Mouse (Mus musculus) left cerebral cortex, postnatal 25 days (tissue): ENCODE measurements around the gene Clp1. TPM values are rescaled to one million over a fixed set of nuclear protein-coding genes. Genes with fewer than 3 reads are reported as not detected.
A peak's percentile ranks its signal among the peaks of the same experiment; 100 is the strongest.
"Not testable (repeated sequence)": the region's sequence is repeated elsewhere in the genome, so short reads cannot be mapped to it uniquely, and the experiment has no call there.

ENCODE experiments used
- DNase-seq, 2 experiments: peaks; one replicate each; pipeline ENCODE4 v3.0.0; 2022; ENCODE audit warnings: low spot score in 2 of 2, mixed read lengths in 1 of 2
- intact Hi-C: fragments of 180-260 bp; cut with DNase I; formaldehyde crosslinking; loops from one replicate; pipeline ENCODE4 v1.15.1; 2025
- total RNA-seq, 2 experiments: library from RNA; stranded (reverse); gene quantifications; 2 replicates each; pipeline ENCODE4 v1.2.3; 2021

Clp1 gene
- total RNA-seq, 2 experiments from 2014 or later = 8.4 to 9.3 TPM

GRCm38 (mm10) chr2:84740608-84741333 is 13.6 kb upstream of the Clp1 start:
- DNase-seq = no peak
- intact Hi-C loops = no loop called here

GRCm38 (mm10) chr2:84738271-84738911 is 11.2 kb upstream of the Clp1 start:
- no peak for DNase-seq
- intact Hi-C loops = loop anchor here (10.0 kb wide), 1 partner anchor 296 kb away; the partner anchor contains the start of genes P2rx3 and Ssrp1

DNA sequence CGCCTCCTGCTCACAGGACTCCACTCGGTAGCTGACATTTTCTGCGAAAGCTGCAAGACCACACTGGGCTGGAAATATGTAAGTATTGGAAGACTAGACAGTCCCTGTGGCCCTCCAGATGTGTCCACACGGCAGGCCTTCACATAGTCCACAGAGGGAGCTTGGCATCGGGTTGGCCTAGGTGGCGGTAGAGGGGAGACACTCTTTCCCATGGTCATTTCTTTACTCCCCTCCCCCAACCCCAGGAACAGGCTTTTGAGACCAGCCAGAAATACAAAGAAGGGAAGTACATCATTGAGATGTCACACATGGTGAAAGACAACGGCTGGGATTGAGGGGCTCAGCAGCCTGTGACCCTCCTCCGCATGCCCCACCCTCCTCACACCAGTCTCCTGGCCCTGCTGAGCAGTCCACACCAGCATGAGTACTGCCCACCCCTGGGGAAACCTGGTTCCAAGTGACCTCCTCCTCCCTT is 10.3 kb upstream of the Clp1 start:
- intact Hi-C loops = loop anchor here (10.0 kb wide), 1 partner anchor 297 kb away; the partner anchor contains the start of genes P2rx3 and Ssrp1
- DNase-seq = no peak

DNA sequence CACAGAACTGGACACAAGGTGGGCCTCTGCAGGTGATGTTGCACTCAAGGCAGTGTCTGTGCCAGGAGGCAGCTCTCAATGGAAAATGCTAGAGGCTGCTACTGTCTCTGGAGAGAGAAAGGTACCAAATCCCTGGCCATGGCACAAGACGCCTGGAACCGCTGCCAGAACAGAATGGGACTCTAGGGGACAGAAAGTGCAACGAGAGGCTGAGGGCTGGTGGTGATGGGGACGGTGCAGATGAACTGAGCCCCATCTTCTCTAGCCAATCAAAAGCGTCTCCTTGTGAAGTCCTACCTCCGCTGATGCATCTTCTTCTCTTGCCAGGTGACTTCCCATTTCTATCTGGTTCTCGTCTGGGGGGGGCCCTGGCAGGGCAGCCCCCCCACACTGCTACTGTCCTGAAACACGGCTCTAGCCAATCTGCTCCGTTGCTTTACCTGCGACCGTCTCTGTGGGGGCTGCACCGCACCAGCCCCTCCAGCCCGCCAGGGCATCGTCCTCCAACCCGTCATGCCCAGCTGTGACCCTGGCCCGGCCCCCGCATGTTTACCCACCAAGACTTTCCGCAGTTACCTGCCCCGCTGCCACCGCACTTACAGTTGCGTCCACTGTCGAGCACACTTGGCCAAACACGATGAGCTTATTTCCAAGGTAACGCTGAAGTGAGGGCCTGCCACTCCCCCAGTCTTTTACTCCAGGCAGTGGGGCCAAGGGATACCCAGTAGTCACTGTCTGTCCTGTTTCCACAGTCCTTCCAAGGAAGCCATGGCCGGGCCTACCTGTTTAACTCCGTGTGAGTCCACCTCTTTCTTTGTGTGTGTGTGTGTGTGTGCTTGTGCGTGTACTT is 9.4 kb upstream of the Clp1 start:
- intact Hi-C loops = loop anchor here (10.0 kb wide), 1 partner anchor 298 kb away; the partner anchor contains the start of genes P2rx3 and Ssrp1
- DNase-seq = no peak

GRCm38 (mm10) chr2:84735346-84735920 is 8.3 kb upstream of the Clp1 start:
- DNase-seq = no peak
- intact Hi-C loops = loop anchor here (2.0 to 10.0 kb wide), 2 partner anchors 63 to 299 kb away; partner anchors contain the start of genes P2rx3, Ssrp1 and Ube2l6

- DNase-seq = no peak
- intact Hi-C loops = loop anchor here (2.0 to 10.0 kb wide), 2 partner anchors 64 to 300 kb away; partner anchors contain the start of genes P2rx3, Ssrp1 and Ube2l6
These were observed 7.8 kb upstream of the Clp1 start for GRCm38 (mm10) chr2:84734919-84735318.

GRCm38 (mm10) chr2:84734351-84734864 is 7.3 kb upstream of the Clp1 start:
- intact Hi-C loops = loop anchor here (2.0 to 10.0 kb wide), 2 partner anchors 64 to 300 kb away; partner anchors contain the start of genes P2rx3, Ssrp1 and Ube2l6
- peak in 1 of 2 experiments; percentile 56 for DNase-seq

DNA sequence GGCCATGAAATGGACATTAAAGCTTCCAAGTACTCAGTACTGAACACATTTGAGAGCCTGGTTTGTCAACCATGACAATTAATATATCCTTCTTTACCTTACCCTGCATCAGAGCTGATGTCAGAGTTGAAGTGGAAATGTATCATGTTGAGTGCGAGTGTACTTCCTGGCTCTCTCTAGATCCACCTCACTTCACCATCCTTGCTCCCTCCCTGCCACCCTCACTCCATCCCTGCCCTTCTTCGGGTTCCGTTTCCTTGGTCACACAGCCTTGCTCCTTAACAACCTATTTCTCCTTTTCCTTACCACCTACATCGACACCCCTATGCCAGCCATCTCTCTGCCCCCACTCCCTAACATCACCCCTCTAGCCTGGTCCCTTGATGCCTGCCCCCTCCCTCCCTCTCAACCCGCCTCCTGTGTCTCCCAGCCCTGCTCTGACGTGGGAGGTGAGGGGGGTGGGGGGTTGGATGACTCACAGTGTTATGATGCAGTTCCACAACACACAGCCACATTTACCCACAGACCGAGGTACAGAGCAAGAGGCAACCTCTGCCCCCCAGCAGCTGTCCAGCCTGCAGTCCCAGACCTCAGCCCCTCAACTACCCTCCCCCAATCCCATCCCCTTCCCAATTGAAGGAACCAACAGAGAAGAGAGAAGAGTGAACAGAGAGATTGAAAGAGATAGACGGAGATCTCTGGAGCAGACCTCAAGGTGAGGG is 6.6 kb upstream of the Clp1 start, which contains the start of gene Ypel4:
Gene Ypel4, plus strand, starts transcription at position 480 of the 722 bp plus-strand sequence.
- intact Hi-C loops = loop anchor here (2.0 to 10.0 kb wide), 2 partner anchors 65 to 301 kb away; partner anchors contain the start of genes P2rx3, Ssrp1 and Ube2l6
- DNase-seq = peak; percentile 65 to 88

DNA sequence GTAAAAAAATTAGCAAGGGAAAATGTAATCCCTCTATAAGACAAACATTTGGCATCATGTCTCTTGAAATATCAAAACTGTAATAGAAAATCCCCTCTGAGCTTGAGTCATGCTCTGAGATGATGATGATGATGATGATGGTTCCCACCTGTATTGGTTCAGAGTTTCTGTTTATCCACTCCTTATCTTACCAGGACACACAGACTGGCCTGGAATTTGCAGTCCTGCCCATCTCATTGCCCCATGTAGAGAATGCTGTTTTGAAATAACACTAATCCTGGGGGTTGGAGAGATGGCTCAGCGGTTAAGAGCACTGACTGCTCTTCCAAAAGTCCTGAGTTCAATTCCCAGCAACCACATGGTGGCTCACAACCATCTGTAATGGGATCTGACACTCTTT is 5.2 kb upstream of the Clp1 start:
- intact Hi-C loops = loop anchor here (10.0 kb wide), 1 partner anchor 302 kb away; the partner anchor contains the start of genes P2rx3 and Ssrp1
- DNase-seq = no peak

GRCm38 (mm10) chr2:84731206-84731605 is 4.1 kb upstream of the Clp1 start:
- DNase-seq = no peak
- intact Hi-C loops = loop anchor here (10.0 kb wide), 1 partner anchor 304 kb away; the partner anchor contains the start of genes P2rx3 and Ssrp1

DNA sequence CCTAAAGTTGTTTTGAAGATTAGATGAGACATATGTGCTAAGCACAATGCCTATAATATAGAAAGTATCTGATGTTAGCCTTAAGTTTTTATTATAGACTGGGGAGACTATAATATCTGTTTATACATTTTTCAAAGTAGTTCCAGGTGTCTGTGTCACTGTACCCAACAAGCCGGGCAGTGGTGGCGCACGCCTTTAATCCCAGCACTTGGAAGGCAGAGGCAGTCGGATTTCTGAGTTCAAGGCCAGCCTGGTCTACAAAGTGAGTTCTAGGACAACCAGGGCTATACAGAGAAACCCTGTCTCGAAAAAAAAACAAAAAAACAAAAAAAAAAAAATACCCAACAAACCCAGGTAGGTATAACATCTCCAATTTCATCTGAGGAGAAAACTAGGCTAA is 1.0 kb upstream of the Clp1 start:
- intact Hi-C loops, DNase-seq: not testable (repeated sequence)

- intact Hi-C loops = loop anchor here (1.0 kb wide), 1 partner anchor 11 kb away; the partner anchor contains the start of gene Zdhhc5
These were observed 434 bp downstream of the Clp1 start for GRCm38 (mm10) chr2:84726716-84727115.

GRCm38 (mm10) chr2:84725770-84726169 is 1.4 kb downstream of the Clp1 start:
- intact Hi-C loops = no loop called here
- no peak for DNase-seq

More at GRCm38 (mm10) chr2:84726716-84727115, 434 bp downstream of the Clp1 start:
- no peak for DNase-seq

DNA sequence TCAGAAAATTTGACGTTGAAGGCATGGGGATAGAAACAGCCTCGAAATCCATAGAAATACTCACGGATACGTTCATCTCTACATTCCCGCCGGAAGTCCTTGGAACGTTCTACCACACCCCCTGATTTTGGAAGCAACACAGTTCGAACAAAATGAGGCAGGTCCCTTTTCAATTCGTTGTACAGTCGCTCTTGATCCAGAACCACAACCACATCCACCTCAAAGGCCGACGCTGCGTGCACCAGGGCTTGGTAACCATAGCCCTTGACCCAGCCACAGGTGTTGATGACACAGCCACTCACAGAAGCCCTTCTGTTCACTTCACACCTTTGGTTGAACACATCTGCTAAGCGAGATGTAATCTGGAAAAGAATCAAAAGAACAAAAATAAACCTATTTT is 3.3 kb downstream of the Clp1 start:
- DNase-seq = no peak
- intact Hi-C loops = no loop called here

DNA sequence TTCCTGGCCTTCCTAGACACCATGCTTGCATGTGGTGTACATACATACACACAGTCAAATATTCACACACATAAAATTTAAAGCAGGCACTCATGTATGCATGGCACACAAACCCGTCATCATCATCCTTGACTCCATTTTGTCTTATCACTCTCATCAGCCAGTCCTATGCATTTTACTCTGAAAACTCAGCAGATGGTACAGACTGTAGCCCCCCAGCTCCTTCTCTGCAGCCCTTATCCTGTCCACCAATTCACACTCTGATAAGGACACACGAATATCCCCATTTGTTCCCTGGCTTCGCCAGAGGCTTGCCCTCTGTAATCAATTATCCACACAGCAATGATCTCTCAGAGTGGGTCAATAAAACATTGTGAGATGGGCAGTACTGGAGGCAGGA is 6.0 kb downstream of the Clp1 start:
- DNase-seq = no peak
- intact Hi-C loops = no loop called here

DNA sequence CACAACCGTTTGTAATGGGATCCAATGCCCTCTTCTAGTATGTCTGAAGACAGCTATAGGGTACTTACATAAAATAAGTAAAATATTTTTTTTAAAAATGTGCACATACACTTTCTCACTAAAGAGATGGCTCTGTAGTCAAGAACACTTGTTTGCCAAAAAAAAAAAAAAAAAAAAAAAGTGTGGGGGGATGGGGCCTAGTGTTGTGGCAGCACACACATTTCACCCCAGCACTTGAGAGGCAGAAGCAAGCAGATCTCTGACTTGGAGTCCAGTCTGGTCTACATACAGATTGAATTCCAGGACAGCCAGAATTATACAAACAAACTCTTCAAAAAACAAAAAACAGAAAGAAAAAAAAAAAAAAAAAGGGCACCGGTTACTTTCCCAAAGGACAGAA is 6.4 kb downstream of the Clp1 start:
- no peak for DNase-seq

DNA sequence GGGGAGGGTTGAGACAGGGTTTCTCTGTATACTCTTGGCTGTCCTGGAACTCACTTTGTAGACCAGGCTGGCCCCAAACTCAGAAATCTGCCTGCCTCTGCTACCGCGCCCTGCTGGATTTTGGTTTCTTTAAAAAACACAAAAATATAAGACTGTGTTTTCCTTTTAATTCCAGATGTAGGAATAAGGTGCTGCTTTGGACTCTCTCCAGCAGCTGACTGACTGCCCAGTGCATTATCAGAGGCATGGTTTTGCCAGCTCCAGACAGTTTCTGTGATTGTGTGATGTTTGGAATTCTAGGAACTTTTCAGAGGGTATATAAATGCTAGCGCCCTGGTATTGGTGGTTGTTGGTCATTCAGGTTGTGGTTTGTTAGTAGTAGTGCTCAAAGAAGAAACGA is 9.8 kb downstream of the Clp1 start:
- intact Hi-C loops = loop anchor here (5.0 kb wide), 3 partner anchors 80 to 330 kb away; partner anchors contain the start of genes Rtn4rl2, Tnks1bp1 and Ube2l6

More for the DNA sequence above, 6.4 kb downstream of the Clp1 start:
- intact Hi-C loops = no loop called here

More for the DNA sequence above, 9.8 kb downstream of the Clp1 start:
- no peak for DNase-seq
